Mouse (Mus musculus): ENCODE results near the gene Scfd2.

The Scfd2 gene

DNA sequence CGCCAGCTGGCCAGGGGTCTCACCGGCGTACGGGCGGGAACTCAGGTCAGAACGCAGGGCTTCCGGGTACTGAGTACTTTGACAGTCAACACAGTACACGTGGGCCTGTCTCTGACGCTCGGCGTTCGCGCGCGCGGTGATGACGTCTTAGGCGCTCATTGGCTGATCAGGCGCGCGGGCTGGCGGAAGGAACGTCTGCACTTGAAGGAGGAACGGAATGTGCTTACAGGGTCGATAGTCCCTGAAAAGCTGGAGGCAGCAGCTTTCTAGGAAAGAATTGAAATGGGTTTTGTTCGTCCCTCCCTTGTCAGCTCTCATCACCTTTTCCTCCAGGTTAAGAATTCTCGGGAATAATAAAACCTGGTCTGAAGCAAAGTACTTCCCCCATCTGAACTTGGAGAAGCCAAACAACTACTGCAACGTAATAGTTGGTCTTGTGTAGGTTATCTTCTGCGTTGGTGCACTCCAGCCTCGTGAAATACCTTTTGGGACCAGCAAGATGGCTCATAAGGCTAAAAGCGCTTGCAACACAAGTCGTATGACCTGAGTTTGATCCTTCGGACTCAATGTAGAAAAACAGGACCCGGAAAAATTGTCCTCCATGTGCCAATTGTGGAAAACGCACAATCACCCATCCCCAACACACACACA lies at the start of gene Scfd2:
TSS of gene Scfd2 (minus strand) at position 130 of the 651 bp plus-strand sequence.
- DNase-seq (ENCODE audit: low spot score in 2 of 2): peak; percentile 91 to 95

- DNase-seq (ENCODE audit: low spot score in 2 of 2): no peak
These were observed 40.2 kb upstream of the Scfd2 start for GRCm38 (mm10) chr5:74571767-74572166.

DNA sequence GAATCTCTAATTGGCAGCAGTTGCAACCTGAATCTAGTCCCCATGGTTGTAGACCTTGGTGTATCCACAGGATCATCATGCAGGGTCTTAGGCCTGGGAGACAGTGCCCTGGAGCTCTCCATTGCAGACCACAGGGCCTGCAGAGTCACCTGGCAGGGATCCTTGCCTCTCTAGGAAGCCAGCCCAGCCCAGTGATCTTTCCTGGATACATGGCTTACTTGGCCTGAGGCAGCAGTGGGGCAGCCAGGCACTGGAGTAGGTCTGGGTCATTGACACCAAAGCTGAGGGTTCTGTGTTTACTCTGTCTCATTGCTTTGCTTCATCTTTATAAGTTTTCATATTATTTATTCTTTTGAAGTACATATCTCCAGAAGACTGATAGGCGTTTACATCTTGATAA lies 29.6 kb upstream of the Scfd2 start:
- no peak for DNase-seq (ENCODE audit: low spot score in 2 of 2)

DNA sequence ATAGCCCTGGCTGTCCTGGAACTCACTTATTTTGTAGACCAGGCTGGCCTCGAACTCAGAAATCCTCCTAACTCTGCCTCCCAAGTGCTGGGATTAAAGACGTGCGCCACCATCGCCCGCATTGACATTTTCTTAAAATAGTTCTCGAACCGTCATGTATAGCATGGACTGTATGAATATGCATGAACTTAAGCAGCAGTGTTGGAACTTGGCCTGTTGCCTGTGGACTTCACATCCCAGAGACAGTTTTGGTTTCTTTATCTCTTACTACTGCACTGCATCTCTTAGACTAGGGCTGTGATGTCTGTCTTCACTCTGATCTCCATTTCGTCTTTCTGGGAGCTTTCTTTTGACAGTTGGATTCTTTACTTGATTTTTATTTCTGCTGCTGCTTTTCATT lies 18.0 kb upstream of the Scfd2 start:
- DNase-seq (ENCODE audit: low spot score in 2 of 2): no peak

GRCm38 (mm10) chr5:74545606-74546005 lies 14.0 kb upstream of the Scfd2 start:
- no peak for DNase-seq (ENCODE audit: low spot score in 2 of 2)

DNA sequence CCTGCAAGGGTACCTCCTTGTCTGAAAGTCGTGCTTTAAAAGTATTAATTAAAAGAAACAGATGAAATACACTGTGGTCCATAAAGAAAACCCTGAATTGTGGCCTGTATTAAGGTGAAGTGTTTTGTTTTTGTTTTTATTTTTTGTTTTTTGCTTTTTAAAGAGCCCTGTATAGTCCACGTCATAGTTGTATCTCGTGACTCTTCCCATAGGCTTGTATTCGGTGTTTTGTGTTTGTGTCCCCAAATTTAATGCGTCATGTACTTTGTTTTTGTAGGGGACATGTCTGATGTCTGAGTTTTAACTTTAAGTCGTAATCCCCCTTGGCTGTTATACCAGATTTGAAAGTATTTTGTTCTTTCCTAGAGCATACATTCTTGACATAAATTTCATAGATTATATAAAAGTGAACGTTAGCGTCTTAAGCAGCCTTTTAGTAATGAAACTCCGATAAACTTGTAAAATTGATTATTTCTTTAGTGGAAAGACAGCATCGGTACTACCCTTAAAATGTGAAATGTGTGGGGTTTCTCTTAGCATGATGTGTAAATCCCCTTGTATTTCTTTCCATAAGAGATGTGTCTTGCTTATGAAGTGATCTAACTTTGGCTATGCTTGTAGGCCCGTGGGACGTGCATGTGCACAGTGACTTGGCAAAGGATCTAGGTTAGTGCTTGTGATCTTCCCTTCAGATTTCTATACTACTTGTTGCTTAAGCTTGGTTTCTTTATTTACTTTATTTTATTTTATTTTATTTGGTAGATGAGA lies 4.8 kb upstream of the Scfd2 start:
- no peak for DNase-seq (ENCODE audit: low spot score in 2 of 2)

GRCm38 (mm10) chr5:74535240-74536021 lies 3.9 kb upstream of the Scfd2 start, which contains the start of gene Fip1l1:
TSS of gene Fip1l1 (plus strand) at chr5:74535449.
- peak; percentile 88 to 95 for DNase-seq (ENCODE audit: low spot score in 2 of 2)

DNA sequence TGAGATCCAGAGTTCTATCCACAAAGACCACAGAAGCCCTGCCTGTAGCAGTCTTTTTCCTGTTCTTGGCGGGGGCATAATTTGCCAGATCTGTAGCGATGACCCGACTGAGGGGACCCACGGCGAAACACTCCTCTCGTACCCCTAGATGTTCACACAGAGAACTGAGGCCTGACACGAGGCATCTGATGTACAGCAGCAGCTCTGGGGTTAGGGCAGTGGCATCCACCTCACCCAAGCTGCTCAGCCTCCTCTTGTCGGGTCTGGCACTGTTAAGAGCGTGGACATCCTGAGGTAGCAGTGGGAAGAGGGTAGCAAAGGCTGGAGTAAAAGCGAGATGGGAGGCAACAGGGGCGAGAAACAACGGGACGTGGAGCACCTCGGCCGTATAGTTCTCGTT lies 774 bp downstream of the Scfd2 start:
- DNase-seq (ENCODE audit: low spot score in 2 of 2): no peak

DNA sequence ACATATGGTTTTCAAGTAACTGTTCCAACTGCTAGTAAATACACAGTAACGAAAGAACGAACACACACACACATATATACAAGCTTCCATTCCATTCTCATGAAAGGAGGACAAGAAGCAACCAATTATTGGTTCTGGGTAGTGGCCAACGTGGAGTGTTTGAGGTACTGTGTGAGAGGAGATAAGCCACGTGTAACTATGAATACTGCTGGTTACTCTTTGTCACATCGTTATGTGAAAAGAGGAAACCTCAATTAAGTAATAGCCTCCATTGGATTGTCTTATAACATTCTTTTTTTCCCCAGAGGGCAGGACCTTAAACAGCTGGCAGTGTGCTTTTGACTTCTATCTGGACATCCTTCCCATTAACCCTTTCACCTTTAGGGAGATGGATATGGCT lies 4.5 kb downstream of the Scfd2 start:
- no peak for DNase-seq (ENCODE audit: low spot score in 2 of 2)

DNA sequence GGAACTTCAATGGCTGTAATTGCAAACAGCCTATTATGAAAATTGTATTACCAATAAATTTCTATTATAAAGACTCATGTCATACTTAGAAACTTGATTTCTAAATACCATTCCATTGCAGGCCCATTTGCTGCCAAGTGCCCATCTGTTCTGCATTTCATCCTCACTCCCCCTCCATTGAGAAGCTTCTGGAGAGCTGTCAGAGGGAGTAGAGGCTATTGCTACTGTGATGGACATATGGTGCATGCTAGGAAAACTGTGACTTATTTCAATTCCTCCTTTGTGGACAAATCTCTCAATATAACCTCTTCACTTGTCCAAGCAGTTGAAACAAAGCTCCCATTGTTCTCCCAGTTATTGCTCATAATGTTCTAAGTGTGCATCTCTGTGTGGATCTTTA lies 19.9 kb downstream of the Scfd2 start:
- no peak for DNase-seq (ENCODE audit: low spot score in 2 of 2)

DNA sequence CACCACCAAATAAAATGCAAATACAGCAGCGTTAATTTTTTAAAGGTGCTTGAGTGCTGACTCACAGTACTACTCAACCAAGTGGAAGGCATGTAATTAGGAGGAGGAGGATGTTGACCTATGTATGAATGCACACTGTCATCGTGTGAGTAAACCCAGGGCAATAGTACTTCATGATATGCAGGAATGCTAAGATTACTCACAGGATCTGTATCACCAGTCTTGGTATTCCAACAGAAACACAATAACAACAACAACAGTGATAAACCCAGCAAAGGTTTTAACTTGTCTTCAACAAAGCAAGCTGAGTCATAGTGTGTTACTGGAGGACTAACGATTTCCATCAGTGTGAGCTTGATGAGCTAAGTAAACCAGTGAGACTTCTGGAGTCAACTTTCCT lies 38.9 kb downstream of the Scfd2 start:
- no peak for DNase-seq (ENCODE audit: low spot score in 2 of 2)

DNA sequence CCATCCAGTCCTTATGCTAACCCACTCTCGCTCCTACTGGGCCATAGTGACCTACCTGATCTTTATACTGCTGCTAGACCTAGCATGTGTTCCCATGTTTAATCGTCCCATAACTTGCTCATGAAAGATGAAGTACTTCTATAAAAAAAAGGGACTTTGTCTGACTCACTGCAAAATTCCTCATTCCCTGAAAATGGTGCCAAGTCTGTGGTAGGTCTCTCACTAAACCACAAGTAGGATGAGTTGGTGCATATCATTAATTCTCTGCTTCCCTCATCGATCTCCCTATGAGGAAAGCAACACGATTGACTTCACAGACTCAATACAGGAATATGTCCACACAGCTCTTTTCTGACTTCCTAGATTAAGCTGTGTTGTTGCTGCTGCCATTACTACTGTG lies 46.9 kb downstream of the Scfd2 start:
- DNase-seq (ENCODE audit: low spot score in 2 of 2): no peak

DNA sequence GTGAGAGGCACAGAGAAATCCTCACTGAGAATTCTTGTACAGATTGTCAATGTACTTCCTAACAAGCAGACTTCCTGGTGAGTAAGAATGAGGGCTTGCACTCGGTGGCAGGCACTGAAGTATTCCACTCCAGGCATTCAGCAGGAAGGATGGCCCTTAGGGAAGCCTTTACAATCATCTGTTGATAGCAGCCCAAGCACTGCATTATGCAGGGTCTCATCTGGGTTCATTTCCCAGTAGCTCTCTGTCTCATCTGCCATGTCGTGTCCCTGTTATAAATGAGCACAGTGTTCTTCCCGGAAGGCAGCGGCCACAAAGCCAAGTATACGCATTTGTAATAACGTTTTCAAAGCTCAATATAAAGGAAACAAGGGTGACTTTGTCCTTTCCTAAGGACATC lies 48.9 kb downstream of the Scfd2 start:
- DNase-seq (ENCODE audit: low spot score in 2 of 2): no peak

DNA sequence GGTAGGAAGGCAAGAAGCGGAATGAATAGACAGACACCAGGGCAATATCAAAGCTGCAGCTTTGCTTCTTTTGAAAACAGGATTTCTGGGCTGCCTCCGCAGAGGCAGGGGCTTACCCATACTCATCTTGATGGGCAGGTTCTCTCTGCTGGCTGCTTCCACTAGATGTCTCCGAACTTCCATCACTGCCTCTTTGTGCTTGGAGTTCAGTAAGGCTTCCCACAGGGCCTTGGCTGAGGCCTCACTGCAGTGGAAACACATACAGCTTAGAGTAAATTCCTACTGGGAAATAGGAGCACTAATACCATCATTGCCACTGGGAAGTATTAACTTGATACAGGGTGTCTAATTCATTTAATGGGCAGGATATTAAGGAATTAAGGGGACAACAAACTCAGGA lies 49.5 kb downstream of the Scfd2 start:
- DNase-seq (ENCODE audit: low spot score in 2 of 2): no peak

DNA sequence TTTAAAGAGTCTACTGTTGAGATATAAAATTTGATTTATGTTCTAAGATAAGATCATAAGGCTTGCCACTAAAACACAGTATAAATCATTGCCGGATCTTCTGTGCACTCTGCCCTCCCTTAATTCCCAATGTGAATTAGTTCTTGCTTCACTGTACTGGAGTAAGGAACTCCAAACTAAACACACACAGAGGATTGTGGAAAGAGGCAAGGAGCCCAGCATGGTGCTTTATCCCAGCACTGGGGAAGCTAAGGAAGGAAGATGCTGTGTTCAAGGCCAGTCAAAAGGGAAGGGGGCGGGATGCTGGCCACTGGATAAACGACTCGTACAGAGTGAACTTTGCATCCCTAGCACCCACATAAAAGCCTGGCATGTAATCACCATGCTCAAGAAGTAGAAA lies 51.1 kb downstream of the Scfd2 start:
- DNase-seq (ENCODE audit: low spot score in 2 of 2): no peak

GRCm38 (mm10) chr5:74479947-74480346 lies 51.6 kb downstream of the Scfd2 start:
- no peak for DNase-seq (ENCODE audit: low spot score in 2 of 2)

DNA sequence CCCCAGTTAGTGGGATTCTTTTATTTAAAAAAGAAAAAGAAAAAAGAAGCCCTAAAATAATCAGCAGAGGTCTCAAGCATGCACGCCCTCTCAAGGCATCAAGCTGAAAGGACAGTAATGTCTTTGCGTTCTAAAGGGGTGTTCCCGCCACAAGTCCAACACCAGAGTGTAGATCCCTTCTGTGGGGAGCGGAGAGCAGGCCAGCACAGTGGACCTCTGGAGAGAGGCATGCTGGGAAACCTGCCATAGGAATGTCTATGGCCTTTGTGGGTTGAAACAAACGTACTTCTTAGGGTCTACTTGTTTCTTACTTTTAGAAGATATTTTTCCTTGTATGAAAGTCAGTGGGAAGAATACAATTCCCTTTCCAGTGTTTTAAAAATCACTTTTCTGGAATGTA lies 52.4 kb downstream of the Scfd2 start:
- no peak for DNase-seq (ENCODE audit: low spot score in 2 of 2)

- no peak for DNase-seq (ENCODE audit: low spot score in 2 of 2)
These were observed 55.0 kb downstream of the Scfd2 start for GRCm38 (mm10) chr5:74476551-74476950.

GRCm38 (mm10) chr5:74473117-74473516 lies 58.4 kb downstream of the Scfd2 start:
- DNase-seq (ENCODE audit: low spot score in 2 of 2): no peak

DNA sequence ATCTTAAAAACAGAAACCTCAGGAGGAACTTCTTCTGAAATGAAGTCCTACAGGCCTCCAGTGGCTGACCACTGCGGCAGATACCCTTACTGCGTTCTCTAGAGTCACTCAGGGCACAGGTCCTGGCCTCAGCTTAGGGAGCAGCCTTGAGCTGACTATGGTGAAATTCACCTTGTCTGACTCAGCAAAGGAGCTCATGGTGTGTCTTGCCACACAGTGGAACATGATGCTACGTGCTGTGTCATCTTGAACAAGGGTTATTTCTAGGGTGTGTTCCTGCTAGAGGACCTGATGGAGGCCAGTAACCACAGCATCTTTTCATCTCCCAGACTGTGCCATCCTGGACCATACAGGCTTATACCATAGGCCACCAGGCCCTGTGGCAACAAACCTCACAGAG lies 60.7 kb downstream of the Scfd2 start:
- no peak for DNase-seq (ENCODE audit: low spot score in 2 of 2)

DNA sequence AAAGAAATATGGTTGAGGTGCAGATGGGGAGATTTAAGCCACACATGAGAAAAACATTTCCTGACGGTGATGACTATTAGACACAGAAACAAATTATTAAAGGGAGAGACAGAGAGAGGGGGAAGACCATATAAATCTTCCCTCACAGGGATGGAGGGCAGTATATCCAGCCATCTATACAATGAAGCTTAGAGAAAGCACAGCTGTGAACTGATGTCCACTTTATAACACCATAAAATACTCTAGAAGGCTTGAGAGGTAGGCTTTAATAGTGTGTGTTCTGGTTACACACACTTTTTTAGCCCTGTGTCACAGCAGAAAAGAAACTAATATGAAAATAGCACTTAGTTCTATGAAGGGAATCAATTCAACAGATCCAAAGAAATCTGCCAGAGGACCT lies 61.9 kb downstream of the Scfd2 start:
- DNase-seq (ENCODE audit: low spot score in 2 of 2): no peak

- no peak for DNase-seq (ENCODE audit: low spot score in 2 of 2)
These were observed 63.8 kb downstream of the Scfd2 start for GRCm38 (mm10) chr5:74467753-74468152.

GRCm38 (mm10) chr5:74456759-74457158 lies 74.8 kb downstream of the Scfd2 start:
- no peak for DNase-seq (ENCODE audit: low spot score in 2 of 2)

All from thymus, postnatal 10 days (tissue).